Mouse (Mus musculus): ENCODE measurements around the gene Epm2aip1. TPM values are rescaled to one million over a fixed set of nuclear protein-coding genes. Genes with fewer than 3 reads are reported as not detected.

Gene Epm2aip1
- polyA plus RNA-seq, 1 experiment, result 5.6 TPM

- no peak for TF ChIP-seq GATA1 (IDR thresholded peaks at IDR 0.05; ENCODE audit: low read length)
These were observed 32.3 kb downstream of the Epm2aip1 start for GRCm38 (mm10) chr9:111304036-111304435.

- no peak for TF ChIP-seq GATA1 (IDR thresholded peaks at IDR 0.05; ENCODE audit: low read length)
These were observed 34.4 kb downstream of the Epm2aip1 start for GRCm38 (mm10) chr9:111306142-111306541.

GRCm38 (mm10) chr9:111311031-111311842, 39.5 kb downstream of the Epm2aip1 start, which contains the start of gene Trank1:
Gene Trank1, plus strand, starts transcription at chr9:111311739.
- TF ChIP-seq GATA1 (IDR thresholded peaks at IDR 0.05; ENCODE audit: low read length), result no peak

- no peak for TF ChIP-seq GATA1 (IDR thresholded peaks at IDR 0.05; ENCODE audit: low read length)
These were observed 40.2 kb downstream of the Epm2aip1 start for GRCm38 (mm10) chr9:111311843-111312441.

- TF ChIP-seq GATA1 (IDR thresholded peaks at IDR 0.05; ENCODE audit: low read length), result no peak
These were observed 40.9 kb downstream of the Epm2aip1 start for GRCm38 (mm10) chr9:111312442-111313141.

GRCm38 (mm10) chr9:111313299-111313698, 41.6 kb downstream of the Epm2aip1 start:
- TF ChIP-seq GATA1 (IDR thresholded peaks at IDR 0.05; ENCODE audit: low read length), result no peak

GRCm38 (mm10) chr9:111313793-111314192, 42.1 kb downstream of the Epm2aip1 start:
- TF ChIP-seq GATA1 (IDR thresholded peaks at IDR 0.05; ENCODE audit: low read length), result no peak

GRCm38 (mm10) chr9:111314219-111314618, 42.5 kb downstream of the Epm2aip1 start:
- TF ChIP-seq GATA1 (IDR thresholded peaks at IDR 0.05; ENCODE audit: low read length), result no peak

- TF ChIP-seq GATA1 (IDR thresholded peaks at IDR 0.05; ENCODE audit: low read length), result no peak
These were observed 49.2 kb downstream of the Epm2aip1 start for GRCm38 (mm10) chr9:111320912-111321311.

GRCm38 (mm10) chr9:111324881-111325280, 53.2 kb downstream of the Epm2aip1 start:
- TF ChIP-seq GATA1 (IDR thresholded peaks at IDR 0.05; ENCODE audit: low read length), result no peak

Other genes starting within 250 kb of the Epm2aip1 start
- gene Ccrl2, start 214.4 kb upstream of the Epm2aip1 start, polyA plus RNA-seq (2012), result 0.37 and 3.4 TPM in 2 replicates
- 14.3 and 18.8 TPM in 2 replicates for gene Lrrfip2, start 154.3 kb upstream of the Epm2aip1 start, polyA plus RNA-seq (2012)
- 8.5 and 10.2 TPM in 2 replicates for gene Mlh1, start 138 bp upstream of the Epm2aip1 start, polyA plus RNA-seq (2012)
- not detected in 2 replicates for gene Trank1, start 39.8 kb downstream of the Epm2aip1 start, polyA plus RNA-seq (2012)
- not detected in 2 replicates for gene Dclk3, start 167.2 kb downstream of the Epm2aip1 start, polyA plus RNA-seq (2012)